Mouse (Mus musculus) liver, embryonic 14.5 days (tissue): ENCODE measurements around the gene Lysmd1.

Experiments
- CTCF ChIP-seq: IDR thresholded peaks from 2 replicates; pipeline ENCODE4 v1.5.1; 2016; ENCODE audit warnings: antibody characterized with exemption, low read depth, control low read depth
- EP300 ChIP-seq: IDR thresholded peaks from 2 replicates; pipeline ENCODE4 v1.6.1; 2016; ENCODE audit warnings: antibody characterized with exemption, low read depth

- TF ChIP-seq CTCF (no peak), EP300 (no peak)
These were observed 30.3 kb downstream of the Lysmd1 start for GRCm38 (mm10) chr3:95164256-95164550.
